Mouse (Mus musculus) kidney, adult 2 months (tissue): ENCODE data around the gene Snx20.

ENCODE experiments used
- CTCF ChIP-seq: fragments of 200-500 bp; conservative IDR thresholded peaks from 2 replicates; pipeline ENCODE4 v1.5.1; 2011; ENCODE audit warnings: low read depth, mild to moderate bottlenecking, control low read depth, low read length, moderate library complexity, mixed read lengths; ENCODE audit not compliant: insufficient read depth, insufficient read length
- POLR2A ChIP-seq: fragments of 200-500 bp; IDR thresholded peaks from one replicate; pipeline ENCODE4 v1.6.1; 2011; ENCODE audit warnings: low read depth, low read length, control low read depth

DNA sequence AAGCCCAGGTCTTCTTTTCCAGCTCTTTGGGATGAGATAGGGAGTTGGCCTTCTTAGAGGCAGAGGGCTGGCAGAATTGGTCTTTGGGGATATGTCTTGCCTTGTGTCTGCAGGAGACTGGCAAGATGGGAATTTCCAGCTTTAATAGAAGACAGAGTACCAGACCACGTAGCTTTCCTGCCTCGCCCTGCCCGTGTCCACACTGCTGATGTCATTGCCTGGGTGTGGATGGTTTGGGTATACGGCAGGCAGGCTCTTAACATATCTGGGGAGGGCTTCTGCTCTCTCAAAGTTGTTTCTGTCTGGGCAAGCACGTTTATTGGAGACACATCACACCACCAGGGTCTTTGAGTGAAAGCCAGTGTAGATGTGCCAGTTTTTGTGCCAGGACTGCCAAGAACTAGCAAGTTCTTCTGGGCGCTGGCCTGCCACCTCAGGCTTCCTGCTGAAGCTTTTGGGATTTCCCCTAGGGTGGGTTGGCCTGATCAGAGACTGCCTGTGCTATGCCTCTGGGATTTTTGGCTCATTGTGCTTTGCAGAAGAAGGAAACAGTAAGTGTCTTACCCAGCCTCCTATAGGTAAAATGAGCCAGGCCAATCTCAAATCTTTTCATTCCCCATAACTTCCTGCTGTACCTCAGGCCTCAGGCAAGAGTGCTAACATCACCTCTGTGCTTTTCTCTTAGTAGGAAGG, 14.2 kb upstream of the Snx20 start:
- TF ChIP-seq POLR2A (no peak), CTCF (no peak)
